Mouse (Mus musculus): Measurements from ENCODE around the gene Gpr39. TPM values are rescaled to one million over a fixed set of nuclear protein-coding genes. Genes with fewer than 3 reads are reported as not detected.

Gene Gpr39
- polyA plus RNA-seq, 1 experiment from 2014 or later, result not detected

DNA sequence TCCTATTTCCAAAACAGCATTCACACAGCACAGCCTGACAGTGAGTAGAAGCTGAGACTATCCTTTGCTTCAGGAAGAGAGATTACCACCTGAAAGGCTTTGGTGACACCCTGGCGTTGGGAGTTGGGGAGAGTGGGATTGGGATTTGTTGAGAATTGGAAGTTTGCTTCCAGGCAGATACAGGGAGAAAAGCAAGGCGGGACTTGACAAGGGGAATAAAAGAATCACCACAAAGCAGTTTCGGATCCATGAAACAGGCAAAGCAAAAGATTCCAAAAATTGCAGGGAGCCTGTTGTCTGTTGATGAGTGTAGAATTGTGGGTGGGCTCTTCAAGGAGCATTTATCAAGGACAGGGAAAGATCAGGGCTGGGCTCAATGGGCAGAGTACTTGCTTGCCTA lies 38.5 kb downstream of the Gpr39 start:
- ATAC-seq (ENCODE audit: low FRiP score) (no peak), DNase-seq (ENCODE audit: low spot score, missing footprints) (no peak)
- Histone ChIP-seq H3K27me3 (ENCODE audit: control insufficient read depth, insufficient read depth, low read length) (no peaks in the 10 kb centered on the region), H3K9ac (ENCODE audit: low read length) (no peak overlapping the region), H3K4me2 (no peak overlapping the region), H3K4me1 (ENCODE audit: control insufficient read depth, insufficient read depth, low read length) (no peaks in the 10 kb centered on the region), H3K9me3 (ENCODE audit: control insufficient read depth, low read length) (no peaks in the 10 kb centered on the region), H3K4me3 (ENCODE audit: low read depth, low read length) (no peak overlapping the region), H3K27ac (ENCODE audit: low read depth, low read length) (no peak overlapping the region), H3K36me3 (ENCODE audit: control insufficient read depth, insufficient read depth, low read length) (no peaks in the 10 kb centered on the region)
- WGBS, result 64% methylated on average over 3 of the region's 3 CpGs

DNA sequence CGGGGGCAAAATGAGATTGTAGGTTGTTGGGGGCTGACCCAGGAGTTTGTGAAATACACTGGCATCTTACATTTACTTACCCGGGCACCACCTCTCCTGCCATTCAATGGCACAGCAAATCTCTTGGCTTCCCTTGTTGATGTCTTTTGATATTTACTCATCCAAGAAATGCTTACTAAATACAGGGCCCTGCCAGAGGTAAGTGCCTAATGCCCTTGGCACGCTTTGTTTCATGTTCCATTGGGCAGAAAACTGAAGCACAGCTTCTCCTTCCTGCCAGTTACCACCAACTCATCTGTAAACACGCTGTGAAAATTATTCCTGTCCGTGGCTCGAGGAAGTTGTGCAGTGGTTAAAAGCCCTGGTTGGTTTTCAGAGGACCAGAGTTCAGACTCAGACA lies 39.4 kb downstream of the Gpr39 start:
- ATAC-seq (ENCODE audit: low FRiP score), result no peak
- H3K4me2 ChIP-seq, result no peak overlapping the region
- no peak overlapping the region for H3K9ac ChIP-seq (ENCODE audit: low read length)
- WGBS, result 81% methylated on average over 6 of the region's 6 CpGs
- no peaks in the 10 kb centered on the region for H3K9me3 ChIP-seq (ENCODE audit: control insufficient read depth, low read length)
- H3K4me3 ChIP-seq (ENCODE audit: low read depth, low read length), result no peak overlapping the region
- H3K27ac ChIP-seq (ENCODE audit: low read depth, low read length), result no peak overlapping the region
- H3K4me1 ChIP-seq (ENCODE audit: control insufficient read depth, insufficient read depth, low read length), result no peaks in the 10 kb centered on the region
- H3K36me3 ChIP-seq (ENCODE audit: control insufficient read depth, insufficient read depth, low read length), result no peaks in the 10 kb centered on the region
- DNase-seq (ENCODE audit: low spot score, missing footprints), result no peak
- H3K27me3 ChIP-seq (ENCODE audit: control insufficient read depth, insufficient read depth, low read length), result no peaks in the 10 kb centered on the region

DNA sequence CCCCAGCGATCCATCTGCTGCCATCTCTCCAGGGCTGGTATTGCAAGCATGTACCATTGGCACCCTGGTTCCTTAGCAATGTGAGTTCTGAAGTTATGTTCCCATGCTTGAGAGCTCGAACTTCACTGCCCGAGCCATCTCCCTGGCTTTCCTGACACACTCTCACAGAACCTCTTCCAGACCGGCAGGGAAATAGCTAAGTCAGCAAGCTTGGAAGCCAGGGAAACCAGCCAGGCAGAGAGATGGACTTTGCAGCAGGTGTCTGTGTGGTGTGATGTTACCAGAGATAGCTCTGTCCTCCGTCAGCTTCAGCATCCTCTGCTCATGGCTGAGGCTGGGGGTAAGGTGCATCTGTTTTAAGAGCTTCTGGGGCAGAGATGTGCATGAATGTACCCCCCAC lies 41.1 kb downstream of the Gpr39 start:
- no peaks in the 10 kb centered on the region for H3K27me3 ChIP-seq (ENCODE audit: control insufficient read depth, insufficient read depth, low read length)
- H3K9ac ChIP-seq (ENCODE audit: low read length), result no peak overlapping the region
- no peaks in the 10 kb centered on the region for H3K4me1 ChIP-seq (ENCODE audit: control insufficient read depth, insufficient read depth, low read length)
- H3K27ac ChIP-seq (ENCODE audit: low read depth, low read length), result no peak overlapping the region
- no peaks in the 10 kb centered on the region for H3K36me3 ChIP-seq (ENCODE audit: control insufficient read depth, insufficient read depth, low read length)
- no peak overlapping the region for H3K4me2 ChIP-seq
- no peaks in the 10 kb centered on the region for H3K9me3 ChIP-seq (ENCODE audit: control insufficient read depth, low read length)
- DNase-seq (ENCODE audit: low spot score, missing footprints) (no peak), ATAC-seq (ENCODE audit: low FRiP score) (no peak)
- 87% methylated on average over 5 of the region's 5 CpGs for WGBS
- H3K4me3 ChIP-seq (ENCODE audit: low read depth, low read length), result no peak overlapping the region

- DNase-seq (ENCODE audit: low spot score, missing footprints), result no peak
- Histone ChIP-seq H3K4me2 (no peak overlapping the region), H3K27me3 (ENCODE audit: control insufficient read depth, insufficient read depth, low read length) (no peaks in the 10 kb centered on the region), H3K9me3 (ENCODE audit: control insufficient read depth, low read length) (no peaks in the 10 kb centered on the region), H3K9ac (ENCODE audit: low read length) (no peak overlapping the region), H3K4me3 (ENCODE audit: low read depth, low read length) (no peak overlapping the region), H3K4me1 (ENCODE audit: control insufficient read depth, insufficient read depth, low read length) (no peaks in the 10 kb centered on the region), H3K27ac (ENCODE audit: low read depth, low read length) (no peak overlapping the region), H3K36me3 (ENCODE audit: control insufficient read depth, insufficient read depth, low read length) (no peaks in the 10 kb centered on the region)
- WGBS, result 88% methylated on average over 6 of the region's 6 CpGs
- no peak for ATAC-seq (ENCODE audit: low FRiP score)
These were observed 42.3 kb downstream of the Gpr39 start for GRCm38 (mm10) chr1:125719127-125719526.

DNA sequence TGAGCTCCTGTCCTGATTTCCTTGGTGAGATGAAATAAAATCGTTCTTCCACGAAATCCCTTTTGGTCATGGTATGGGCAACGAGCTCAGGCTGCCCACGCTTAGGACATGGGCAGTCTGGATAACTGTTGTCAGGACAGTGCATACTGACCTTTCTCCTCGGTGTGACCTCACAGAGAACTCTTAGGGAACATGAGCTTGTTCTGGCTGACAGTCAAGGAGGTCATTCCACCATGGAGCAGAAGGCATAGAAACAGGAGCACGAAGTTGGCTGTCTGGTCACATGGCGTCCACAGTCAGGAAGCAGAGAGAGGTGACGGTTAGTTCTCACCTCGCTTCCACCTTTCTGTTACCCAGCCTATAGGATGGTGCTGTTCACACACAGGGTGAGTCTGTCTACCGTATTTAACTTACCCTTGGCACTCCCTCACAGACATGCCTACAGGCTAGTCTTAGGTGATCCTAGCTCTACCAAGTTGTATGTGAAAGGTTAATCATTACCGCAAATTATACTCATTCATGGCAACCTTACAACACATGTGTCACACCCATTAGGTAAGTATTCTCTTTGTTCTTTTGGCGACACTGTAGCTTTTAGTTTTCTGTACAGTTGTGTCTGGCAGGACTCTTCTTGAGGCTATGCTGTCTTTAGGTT lies 44.4 kb downstream of the Gpr39 start:
- H3K27me3 ChIP-seq (ENCODE audit: control insufficient read depth, insufficient read depth, low read length), result no peaks in the 10 kb centered on the region
- ATAC-seq (ENCODE audit: low FRiP score), result no peak
- DNase-seq (ENCODE audit: low spot score, missing footprints), result no peak
- no peaks in the 10 kb centered on the region for H3K36me3 ChIP-seq (ENCODE audit: control insufficient read depth, insufficient read depth, low read length)
- H3K4me2 ChIP-seq, result no peak overlapping the region
- no peaks in the 10 kb centered on the region for H3K9me3 ChIP-seq (ENCODE audit: control insufficient read depth, low read length)
- no peaks in the 10 kb centered on the region for H3K4me1 ChIP-seq (ENCODE audit: control insufficient read depth, insufficient read depth, low read length)
- WGBS, result 89% methylated on average over 12 of the region's 12 CpGs
- no peak overlapping the region for H3K4me3 ChIP-seq (ENCODE audit: low read depth, low read length)
- no peak overlapping the region for H3K9ac ChIP-seq (ENCODE audit: low read length)
- H3K27ac ChIP-seq (ENCODE audit: low read depth, low read length), result no peak overlapping the region

GRCm38 (mm10) chr1:125724304-125724703 lies 47.5 kb downstream of the Gpr39 start:
- Histone ChIP-seq H3K9me3 (ENCODE audit: control insufficient read depth, low read length) (no peaks in the 10 kb centered on the region), H3K4me3 (ENCODE audit: low read depth, low read length) (no peak overlapping the region), H3K36me3 (ENCODE audit: control insufficient read depth, insufficient read depth, low read length) (no peaks in the 10 kb centered on the region), H3K4me2 (no peak overlapping the region), H3K4me1 (ENCODE audit: control insufficient read depth, insufficient read depth, low read length) (no peaks in the 10 kb centered on the region), H3K27ac (ENCODE audit: low read depth, low read length) (no peak overlapping the region), H3K27me3 (ENCODE audit: control insufficient read depth, insufficient read depth, low read length) (no peaks in the 10 kb centered on the region), H3K9ac (ENCODE audit: low read length) (no peak overlapping the region)
- DNase-seq (ENCODE audit: low spot score, missing footprints) (no peak), ATAC-seq (ENCODE audit: low FRiP score) (no peak)
- 86% methylated on average over 5 of the region's 5 CpGs for WGBS

DNA sequence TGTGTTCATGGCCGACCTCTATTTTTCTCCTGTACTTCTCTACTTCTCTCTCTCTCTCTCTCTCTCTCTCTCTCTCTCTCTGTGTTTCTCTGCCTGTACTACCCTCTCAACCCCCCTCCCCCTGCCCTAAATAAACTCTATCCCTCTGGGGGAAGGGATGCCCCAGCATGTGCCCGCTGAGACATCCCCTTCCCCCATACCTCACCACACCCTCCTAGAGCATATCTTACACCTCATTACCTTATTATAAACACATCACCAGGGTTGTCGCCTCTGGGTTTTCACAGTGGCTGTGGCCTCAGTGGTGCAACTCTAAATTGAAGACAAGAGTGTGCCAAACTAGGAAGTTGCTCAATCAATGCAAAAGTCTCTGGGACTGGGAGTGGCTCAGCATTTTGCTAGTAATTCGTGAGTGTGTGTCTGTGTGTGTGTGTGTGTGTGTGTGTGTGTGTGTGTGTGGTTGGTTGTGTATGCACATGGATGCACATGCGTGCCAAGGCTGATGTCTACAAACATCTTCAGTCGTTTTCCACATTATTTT lies 52.3 kb downstream of the Gpr39 start:
- Histone ChIP-seq H3K27ac (ENCODE audit: low read depth, low read length) (no peak overlapping the region), H3K36me3 (ENCODE audit: control insufficient read depth, insufficient read depth, low read length) (no peaks in the 10 kb centered on the region), H3K4me3 (ENCODE audit: low read depth, low read length) (no peak overlapping the region), H3K9me3 (ENCODE audit: control insufficient read depth, low read length) (no peaks in the 10 kb centered on the region), H3K4me1 (ENCODE audit: control insufficient read depth, insufficient read depth, low read length) (no peaks in the 10 kb centered on the region), H3K9ac (ENCODE audit: low read length) (no peak overlapping the region), H3K4me2 (no peak overlapping the region), H3K27me3 (ENCODE audit: control insufficient read depth, insufficient read depth, low read length) (no peaks in the 10 kb centered on the region)
- ATAC-seq (ENCODE audit: low FRiP score) (no peak), DNase-seq (ENCODE audit: low spot score, missing footprints) (no peak)
- WGBS, result 84% methylated on average over 6 of the region's 6 CpGs

- no peak overlapping the region for H3K4me3 ChIP-seq (ENCODE audit: low read depth, low read length)
- no peak overlapping the region for H3K9ac ChIP-seq (ENCODE audit: low read length)
- H3K27me3 ChIP-seq (ENCODE audit: control insufficient read depth, insufficient read depth, low read length), result no peaks in the 10 kb centered on the region
- no peaks in the 10 kb centered on the region for H3K9me3 ChIP-seq (ENCODE audit: control insufficient read depth, low read length)
- ATAC-seq (ENCODE audit: low FRiP score), result peak; percentile 42; the same call in 1 of the 2 replicates
- H3K4me1 ChIP-seq (ENCODE audit: control insufficient read depth, insufficient read depth, low read length), result no peaks in the 10 kb centered on the region
- H3K36me3 ChIP-seq (ENCODE audit: control insufficient read depth, insufficient read depth, low read length), result no peaks in the 10 kb centered on the region
- no peak overlapping the region for H3K27ac ChIP-seq (ENCODE audit: low read depth, low read length)
- WGBS, result 59% methylated on average over 13 of the region's 13 CpGs
- DNase-seq (ENCODE audit: low spot score, missing footprints), result no peak
- no peak overlapping the region for H3K4me2 ChIP-seq
These were observed 53.1 kb downstream of the Gpr39 start for GRCm38 (mm10) chr1:125729731-125730536.

- no peak overlapping the region for H3K4me2 ChIP-seq
- no peaks in the 10 kb centered on the region for H3K9me3 ChIP-seq (ENCODE audit: control insufficient read depth, low read length)
- no peaks in the 10 kb centered on the region for H3K4me1 ChIP-seq (ENCODE audit: control insufficient read depth, insufficient read depth, low read length)
- WGBS, result 92% methylated on average over 6 of the region's 6 CpGs
- no peak overlapping the region for H3K4me3 ChIP-seq (ENCODE audit: low read depth, low read length)
- H3K27ac ChIP-seq (ENCODE audit: low read depth, low read length), result no peak overlapping the region
- ATAC-seq (ENCODE audit: low FRiP score) (0 out of 2 replicates have a peak, but pooled peaks have one; percentile 59), DNase-seq (ENCODE audit: low spot score, missing footprints) (no peak)
- no peak overlapping the region for H3K9ac ChIP-seq (ENCODE audit: low read length)
- no peaks in the 10 kb centered on the region for H3K36me3 ChIP-seq (ENCODE audit: control insufficient read depth, insufficient read depth, low read length)
- no peaks in the 10 kb centered on the region for H3K27me3 ChIP-seq (ENCODE audit: control insufficient read depth, insufficient read depth, low read length)
These were observed 53.7 kb downstream of the Gpr39 start for GRCm38 (mm10) chr1:125730537-125730880.

Measured in midbrain, embryonic 11.5 days (tissue).